ENCODE assay signal across 11 mouse cellular contexts in genomic region chr13:4714724-4715123, GRCm38 (mm10).
"Had no signal": no experiment of that assay in that cellular context is flagged by ENCODE, and none has a peak within 500 bp of the region (broad histone marks: within the 10 kb centered on the region; RNA-seq: fewer than 3 reads in every experiment).

No protein-coding gene starts in this region.

- ATAC-seq: intestine, embryonic 15.5 days; midbrain, embryonic 16.5 days had no signal

- H3K36me3 ChIP-seq: intestine, embryonic 15.5 days; kidney, embryonic 15.5 days; limb, embryonic 12.5 days; midbrain, embryonic 12.5 days had no signal

- H3K4me3 ChIP-seq: intestine, embryonic 15.5 days; kidney, embryonic 15.5 days; limb, embryonic 12.5 days; midbrain, embryonic 12.5 days had no signal

- H3K4me1 ChIP-seq: intestine, embryonic 15.5 days; kidney, embryonic 15.5 days; limb, embryonic 12.5 days; midbrain, embryonic 12.5 days had no signal

- H3K4me2 ChIP-seq: intestine, embryonic 15.5 days; kidney, embryonic 15.5 days; limb, embryonic 12.5 days; midbrain, embryonic 12.5 days had no signal

- DNase-seq: kidney, adult 2 months; kidney, postnatal 14 days; right cerebral cortex, adult 18-20 months; right cerebral cortex, postnatal 25 days; thymus, adult 2 months; thymus, postnatal 25 days had no signal

- H3K27ac ChIP-seq: intestine, embryonic 15.5 days; kidney, embryonic 15.5 days; limb, embryonic 12.5 days; midbrain, embryonic 12.5 days had no signal

- H3K27me3 ChIP-seq: intestine, embryonic 15.5 days; kidney, embryonic 15.5 days; limb, embryonic 12.5 days; midbrain, embryonic 12.5 days had no signal

- H3K9ac ChIP-seq: intestine, embryonic 15.5 days; kidney, embryonic 15.5 days; limb, embryonic 12.5 days; midbrain, embryonic 12.5 days had no signal

- H3K9me3 ChIP-seq: intestine, embryonic 15.5 days; kidney, embryonic 15.5 days; limb, embryonic 12.5 days; midbrain, embryonic 12.5 days had no signal
